In the genomic region with DNA sequence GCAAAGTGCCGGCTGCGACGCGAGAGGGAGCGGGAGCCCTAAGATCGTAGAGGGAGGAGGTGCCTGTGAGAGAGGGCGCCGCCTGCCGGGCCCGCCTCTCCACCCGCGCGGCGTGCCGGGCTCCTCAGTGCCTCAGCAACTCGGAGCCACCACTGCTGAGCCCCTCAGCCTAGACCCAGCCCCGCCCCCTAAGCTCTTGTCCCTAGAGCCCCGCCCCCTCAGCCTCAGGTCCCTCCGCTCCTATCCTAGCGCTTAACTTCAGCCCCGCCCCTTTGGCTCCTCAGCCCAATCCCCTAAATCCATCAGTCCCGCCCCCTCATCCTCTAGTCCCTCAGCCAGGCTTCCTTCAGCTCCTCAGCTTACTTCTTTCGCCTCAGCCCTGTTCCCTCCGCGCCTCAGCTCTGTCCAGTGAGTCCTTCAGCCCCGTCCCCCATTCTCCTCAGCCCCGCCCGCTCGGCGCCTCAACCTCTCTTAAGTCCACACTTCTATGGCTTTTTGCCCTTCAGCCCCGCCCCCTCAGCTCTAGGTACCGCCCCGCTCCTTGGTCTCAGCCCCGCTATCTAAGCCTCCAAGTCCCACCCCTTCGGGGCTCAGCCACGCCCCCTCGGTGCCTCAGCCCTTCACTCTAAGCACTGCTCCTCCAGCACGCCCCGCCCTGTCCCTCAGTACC, we compare ENCODE assay signal across 8 mouse cellular contexts. TPM values are rescaled to one million over a fixed set of nuclear protein-coding genes. Genes with fewer than 3 reads are reported as not detected.
DNase-seq lines count a peak whose midpoint lies in the region; ATAC-seq lines count a peak whose summit lies in the region.

Gene Iqsec1 (minus strand): TSS at position 38 of the 670 bp plus-strand sequence.

- H3K4me1 ChIP-seq in megakaryocyte, embryonic 14.5 days: peaks cover 42% of the 10 kb centered on the region

- peak; percentile 93 for DNase-seq in adrenal gland, adult 2 months
- DNase-seq in embryo, embryonic 11 days: peak; percentile 100
- DNase-seq in gastrocnemius, postnatal 25 days: peak; percentile 67
- peak; percentile 70 to 84 for DNase-seq in left cerebral cortex, adult 9 months (ENCODE audit: low spot score in 2 of 2)
- peak; percentile 78 to 84 for DNase-seq in right cerebral cortex, adult 2 months (ENCODE audit: low spot score in 2 of 2)
- DNase-seq in urinary bladder, postnatal 10 days (ENCODE audit: low spot score): peak; percentile 63

- peaks cover 27% of the 10 kb centered on the region for H3K9me3 ChIP-seq in megakaryocyte, embryonic 14.5 days

- peak within 1 kb of the TSS; percentile 93 for H3K4me3 ChIP-seq in megakaryocyte, embryonic 14.5 days (replicated peaks)

- no peaks in the 10 kb centered on the region for H3K36me3 ChIP-seq in megakaryocyte, embryonic 14.5 days (replicated peaks; ENCODE audit: low read length)

- peak; percentile 52 for ATAC-seq in inflammation-experienced regulatory T-cells, adult 6 months

- peaks cover 71% of the 10 kb centered on the region for H3K27me3 ChIP-seq in megakaryocyte, embryonic 14.5 days (replicated peaks)

RNA-seq across cellular contexts. Expression of gene Iqsec1, which starts in this region (rescaled TPM):
- total RNA-seq in adrenal gland, adult 2 months (2021): 100 to 1,000 TPM; 101 to 123 TPM
- polyA plus RNA-seq in adrenal gland, adult 2 months (2012; rRNA removed): 168 and 171 TPM in 2 replicates
- total RNA-seq in gastrocnemius, postnatal 25 days (2021): 10 to 100 TPM; 57.7 to 63.6 TPM
- 10 to 100 TPM in 2 of 3 experiments, 1 to 10 TPM in 1; 9.8 to 12.2 (median 10.0) TPM for polyA plus RNA-seq in inflammation-experienced regulatory T-cells, adult 6 months (2017; shearing (Covaris generic))
- 90.9 and 120 TPM in 2 replicates for polyA plus RNA-seq in megakaryocyte, embryonic 14.5 days (2012; ENCODE audit: insufficient read depth, low replicate concordance)

Comparison
In these comparisons a context has a peak if more than half of its experiments do, and no peak if none do; other contexts are left out.
1. Peak in every context shown above with its lines: DNase-seq, ATAC-seq and H3K4me3 ChIP-seq.